Comparison of ENCODE assay signal across 22 mouse cellular contexts in the genomic region with DNA sequence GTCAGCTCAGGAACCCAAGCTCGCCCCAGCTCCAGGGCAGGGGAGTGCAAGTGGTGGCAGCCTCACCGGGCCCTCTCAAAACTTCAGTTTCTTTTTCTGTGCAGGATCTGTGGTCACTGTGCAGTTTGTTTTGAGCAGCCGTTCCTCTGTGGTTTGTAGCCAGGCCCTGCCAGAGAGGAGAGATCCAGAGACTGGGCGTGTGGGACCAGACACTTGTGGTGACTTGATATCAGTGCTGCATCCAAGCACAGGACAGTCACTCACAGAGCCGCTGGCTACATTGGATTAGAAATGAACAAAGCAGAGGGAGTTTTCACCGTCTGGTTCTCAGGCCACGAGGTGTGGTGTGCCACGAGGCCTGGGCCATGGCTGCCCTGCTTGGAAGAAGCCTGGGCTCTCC. TPM values are rescaled to one million over a fixed set of nuclear protein-coding genes. Genes with fewer than 3 reads are reported as not detected.
DNase-seq lines count a peak whose midpoint lies in the region; ATAC-seq lines count a peak whose summit lies in the region.
"Had no signal": no experiment of that assay in that cellular context is flagged by ENCODE, and none has a peak within 500 bp of the region (broad histone marks: within the 10 kb centered on the region; RNA-seq: fewer than 3 reads in every experiment).

No protein-coding gene starts in this region.

- no peaks in the 10 kb centered on the region; the same call in 1 of the 2 replicates for H3K4me1 ChIP-seq in hindbrain, embryonic 13.5 days (replicated peaks)
- H3K4me1 ChIP-seq in hindbrain, embryonic 16.5 days (ENCODE audit: control insufficient read depth, insufficient read depth, low read depth, low read length) = no peaks in the 10 kb centered on the region
- H3K4me1 ChIP-seq in midbrain, embryonic 11.5 days (ENCODE audit: control insufficient read depth, insufficient read depth, low read length) = peaks cover 8% of the 10 kb centered on the region
- no peaks in the 10 kb centered on the region for H3K4me1 ChIP-seq in midbrain, embryonic 16.5 days (ENCODE audit: control insufficient read depth, insufficient read depth, low read length)
- no peaks in the 10 kb centered on the region for H3K4me1 ChIP-seq in embryonic facial prominence, embryonic 13.5 days
- no peaks in the 10 kb centered on the region for H3K4me1 ChIP-seq in kidney, embryonic 15.5 days
- H3K4me1 ChIP-seq: hindbrain, embryonic 15.5 days had no signal

- no peak for ATAC-seq in hindbrain, embryonic 13.5 days (ENCODE audit: low FRiP score)
- no peak for ATAC-seq in hindbrain, embryonic 16.5 days
- no peak for ATAC-seq in midbrain, embryonic 11.5 days (ENCODE audit: low FRiP score)
- no peak for ATAC-seq in midbrain, embryonic 16.5 days
- no peak for ATAC-seq in embryonic facial prominence, embryonic 13.5 days (ENCODE audit: insufficient number of reproducible peaks, insufficient read depth, low FRiP score, low TSS enrichment, low read depth)
- ATAC-seq in megakaryocyte-erythroid progenitor cell, adult 5-6 weeks (replicated peaks; ENCODE audit: low FRiP score, low TSS enrichment, poor library complexity, severe bottlenecking) = peak; percentile 82
- ATAC-seq in kidney, embryonic 15.5 days (replicated peaks; ENCODE audit: low FRiP score) = no peak
- ATAC-seq: forebrain, embryonic 13.5 days; inflammation-experienced regulatory T-cells, adult 6 months; Patski had no signal

- H3K9me3 ChIP-seq in hindbrain, embryonic 13.5 days = no peaks in the 10 kb centered on the region
- no peaks in the 10 kb centered on the region for H3K9me3 ChIP-seq in hindbrain, embryonic 16.5 days (ENCODE audit: control insufficient read depth, low read length)
- no peaks in the 10 kb centered on the region for H3K9me3 ChIP-seq in midbrain, embryonic 11.5 days (ENCODE audit: control insufficient read depth, low read length)
- H3K9me3 ChIP-seq in midbrain, embryonic 16.5 days (replicated peaks; ENCODE audit: control insufficient read depth, low read length, poor library complexity, severe bottlenecking) = no peaks in the 10 kb centered on the region
- H3K9me3 ChIP-seq in embryonic facial prominence, embryonic 13.5 days = no peaks in the 10 kb centered on the region
- no peaks in the 10 kb centered on the region for H3K9me3 ChIP-seq in kidney, embryonic 15.5 days (replicated peaks)
- H3K9me3 ChIP-seq: forebrain, embryonic 13.5 days; hindbrain, embryonic 10.5 days; hindbrain, embryonic 15.5 days had no signal

- no peak overlapping the region for H3K4me3 ChIP-seq in hindbrain, embryonic 13.5 days
- H3K4me3 ChIP-seq in hindbrain, embryonic 16.5 days (ENCODE audit: low read length) = no peak overlapping the region
- H3K4me3 ChIP-seq in midbrain, embryonic 11.5 days (ENCODE audit: low read depth, low read length) = no peak overlapping the region
- H3K4me3 ChIP-seq in midbrain, embryonic 16.5 days (ENCODE audit: low read depth, low read length) = no peak overlapping the region
- no peak overlapping the region for H3K4me3 ChIP-seq in embryonic facial prominence, embryonic 13.5 days
- no peak overlapping the region for H3K4me3 ChIP-seq in kidney, embryonic 15.5 days (replicated peaks)
- H3K4me3 ChIP-seq: forebrain, embryonic 13.5 days; hindbrain, embryonic 10.5 days; hindbrain, embryonic 15.5 days had no signal

- H3K9ac ChIP-seq in hindbrain, embryonic 13.5 days = peak overlapping the region; percentile 39; the same call in 1 of the 2 replicates
- H3K9ac ChIP-seq in hindbrain, embryonic 16.5 days (ENCODE audit: low read depth, low read length) = no peak overlapping the region
- H3K9ac ChIP-seq in midbrain, embryonic 11.5 days (ENCODE audit: low read length) = no peak overlapping the region
- no peak overlapping the region for H3K9ac ChIP-seq in midbrain, embryonic 16.5 days (ENCODE audit: low read depth, low read length)
- peak overlapping the region; percentile 16; the same call in 1 of the 2 replicates for H3K9ac ChIP-seq in embryonic facial prominence, embryonic 13.5 days
- H3K9ac ChIP-seq in kidney, embryonic 15.5 days = no peak overlapping the region
- H3K9ac ChIP-seq: forebrain, embryonic 13.5 days; hindbrain, embryonic 15.5 days had no signal

- no peaks in the 10 kb centered on the region for H3K27me3 ChIP-seq in hindbrain, embryonic 13.5 days
- H3K27me3 ChIP-seq in hindbrain, embryonic 16.5 days (replicated peaks; ENCODE audit: control insufficient read depth, insufficient read depth, low read length) = no peaks in the 10 kb centered on the region
- no peaks in the 10 kb centered on the region for H3K27me3 ChIP-seq in midbrain, embryonic 11.5 days (ENCODE audit: control insufficient read depth, insufficient read depth, low read length)
- no peaks in the 10 kb centered on the region for H3K27me3 ChIP-seq in midbrain, embryonic 16.5 days (ENCODE audit: control insufficient read depth, insufficient read depth, low read depth, low read length)
- H3K27me3 ChIP-seq in embryonic facial prominence, embryonic 13.5 days = no peaks in the 10 kb centered on the region
- no peaks in the 10 kb centered on the region for H3K27me3 ChIP-seq in kidney, embryonic 15.5 days
- H3K27me3 ChIP-seq: CH12.LX; forebrain, embryonic 13.5 days; hindbrain, embryonic 15.5 days; Patski had no signal

- peak; percentile 67 for DNase-seq in midbrain, embryonic 11.5 days (ENCODE audit: low spot score, missing footprints)
- no peak for DNase-seq in kidney, postnatal 36 days
- DNase-seq: adrenal gland, adult 2 months; adrenal gland, postnatal 25 days; cerebellum, adult 18-20 months; cerebellum, adult 9-11 months; cerebellum, postnatal 36 days; gastrocnemius, postnatal 36 days; heart, adult 11 months; heart, postnatal 14 days had no signal

- H3K4me2 ChIP-seq in hindbrain, embryonic 13.5 days = no peak overlapping the region
- no peak overlapping the region for H3K4me2 ChIP-seq in hindbrain, embryonic 16.5 days (ENCODE audit: low read length)
- H3K4me2 ChIP-seq in midbrain, embryonic 11.5 days = no peak overlapping the region
- H3K4me2 ChIP-seq in midbrain, embryonic 16.5 days (ENCODE audit: low read length) = no peak overlapping the region
- no peak overlapping the region for H3K4me2 ChIP-seq in embryonic facial prominence, embryonic 13.5 days
- no peak overlapping the region for H3K4me2 ChIP-seq in kidney, embryonic 15.5 days
- H3K4me2 ChIP-seq: forebrain, embryonic 13.5 days; hindbrain, embryonic 15.5 days had no signal

- 81% methylated on average over 8 of the region's 8 CpGs for WGBS in hindbrain, embryonic 13.5 days
- WGBS in hindbrain, embryonic 16.5 days = 83% methylated on average over 8 of the region's 8 CpGs
- 80% methylated on average over 8 of the region's 8 CpGs for WGBS in midbrain, embryonic 11.5 days
- 78% methylated on average over 8 of the region's 8 CpGs for WGBS in midbrain, embryonic 16.5 days
- 83% methylated on average over 8 of the region's 8 CpGs for WGBS in embryonic facial prominence, embryonic 13.5 days
- 80% methylated on average over 8 of the region's 8 CpGs for WGBS in kidney, embryonic 15.5 days

- H3K27ac ChIP-seq in hindbrain, embryonic 13.5 days = no peak overlapping the region
- H3K27ac ChIP-seq in hindbrain, embryonic 16.5 days (ENCODE audit: low read depth, low read length) = no peak overlapping the region
- 0 out of 2 replicates have a peak overlapping the region, but pooled peaks have one; percentile 35 for H3K27ac ChIP-seq in midbrain, embryonic 11.5 days (ENCODE audit: low read depth, low read length)
- H3K27ac ChIP-seq in midbrain, embryonic 16.5 days (ENCODE audit: low read length) = no peak overlapping the region
- H3K27ac ChIP-seq in embryonic facial prominence, embryonic 13.5 days = no peak overlapping the region
- no peak overlapping the region for H3K27ac ChIP-seq in kidney, embryonic 15.5 days
- H3K27ac ChIP-seq: forebrain, embryonic 13.5 days; hindbrain, embryonic 10.5 days; hindbrain, embryonic 15.5 days had no signal

- peaks cover 49% of the 10 kb centered on the region for H3K36me3 ChIP-seq in hindbrain, embryonic 13.5 days
- H3K36me3 ChIP-seq in hindbrain, embryonic 16.5 days (ENCODE audit: control insufficient read depth, insufficient read depth, low read length) = peaks cover 2% of the 10 kb centered on the region; the same call in 1 of the 2 replicates
- peaks cover 3% of the 10 kb centered on the region; the same call in 1 of the 2 replicates for H3K36me3 ChIP-seq in midbrain, embryonic 11.5 days (ENCODE audit: control insufficient read depth, insufficient read depth, low read length)
- peaks cover 13% of the 10 kb centered on the region for H3K36me3 ChIP-seq in midbrain, embryonic 16.5 days (ENCODE audit: control insufficient read depth, insufficient read depth, low read length)
- H3K36me3 ChIP-seq in embryonic facial prominence, embryonic 13.5 days = peaks cover 61% of the 10 kb centered on the region
- H3K36me3 ChIP-seq in kidney, embryonic 15.5 days = peaks cover 45% of the 10 kb centered on the region

RNA-seq across cellular contexts. Expression of a gene that starts 32.5 kb away (rescaled TPM):
- 205 and 210 TPM in 2 replicates for polyA plus RNA-seq in hindbrain, embryonic 13.5 days (2015; fragmentation: Nextera tagmentation; extraction: Ambion mirVana)
- polyA plus RNA-seq in hindbrain, embryonic 16.5 days (2015; fragmentation: Nextera tagmentation; extraction: Ambion mirVana) = 178 and 181 TPM in 2 replicates
- polyA plus RNA-seq in midbrain, embryonic 11.5 days (2014; fragmentation: Nextera tagmentation; extraction: Ambion mirVana) = 252 and 256 TPM in 2 replicates
- 174 and 180 TPM in 2 replicates for polyA plus RNA-seq in midbrain, embryonic 16.5 days (2015; fragmentation: Nextera tagmentation; extraction: Ambion mirVana)
- polyA plus RNA-seq in embryonic facial prominence, embryonic 13.5 days (2015; fragmentation: Nextera tagmentation; extraction: Ambion mirVana) = 206 and 210 TPM in 2 replicates
- total RNA-seq in megakaryocyte-erythroid progenitor cell, adult 5-6 weeks (2014; fragmentation: Nextera tagmentation) = 171 and 212 TPM in 2 replicates
- 224 and 228 TPM in 2 replicates for total RNA-seq in megakaryocyte-erythroid progenitor cell, adult 5-6 weeks (2017)
- polyA plus RNA-seq in kidney, embryonic 15.5 days (2015; fragmentation: Nextera tagmentation; extraction: Ambion mirVana) = 206 and 213 TPM in 2 replicates

RNA-seq across cellular contexts. Expression of a gene that starts 32.9 kb away (rescaled TPM):
- polyA plus RNA-seq in hindbrain, embryonic 13.5 days (2015; fragmentation: Nextera tagmentation; extraction: Ambion mirVana) = 61.5 and 64.1 TPM in 2 replicates
- 74.2 and 85.4 TPM in 2 replicates for polyA plus RNA-seq in hindbrain, embryonic 16.5 days (2015; fragmentation: Nextera tagmentation; extraction: Ambion mirVana)
- polyA plus RNA-seq in midbrain, embryonic 11.5 days (2014; fragmentation: Nextera tagmentation; extraction: Ambion mirVana) = 38.8 and 40.4 TPM in 2 replicates
- polyA plus RNA-seq in midbrain, embryonic 16.5 days (2015; fragmentation: Nextera tagmentation; extraction: Ambion mirVana) = 68.5 and 75.8 TPM in 2 replicates
- 42.6 and 45.9 TPM in 2 replicates for polyA plus RNA-seq in embryonic facial prominence, embryonic 13.5 days (2015; fragmentation: Nextera tagmentation; extraction: Ambion mirVana)
- 19.6 and 21.9 TPM in 2 replicates for total RNA-seq in megakaryocyte-erythroid progenitor cell, adult 5-6 weeks (2014; fragmentation: Nextera tagmentation)
- total RNA-seq in megakaryocyte-erythroid progenitor cell, adult 5-6 weeks (2017) = 16.6 and 26.9 TPM in 2 replicates
- polyA plus RNA-seq in kidney, embryonic 15.5 days (2015; fragmentation: Nextera tagmentation; extraction: Ambion mirVana) = 37.9 and 42.8 TPM in 2 replicates

Comparison
In these comparisons a context has a peak if more than half of its experiments do, and no peak if none do; other contexts are left out.
1. H3K9ac ChIP-seq: peak in hindbrain, embryonic 13.5 days (single experiment) and embryonic facial prominence, embryonic 13.5 days (single experiment); none in hindbrain, embryonic 16.5 days (single experiment), midbrain, embryonic 11.5 days (single experiment), midbrain, embryonic 16.5 days (single experiment) and kidney, embryonic 15.5 days (single experiment).